ENCODE assay signal across 9 mouse cellular contexts in the genomic region with DNA sequence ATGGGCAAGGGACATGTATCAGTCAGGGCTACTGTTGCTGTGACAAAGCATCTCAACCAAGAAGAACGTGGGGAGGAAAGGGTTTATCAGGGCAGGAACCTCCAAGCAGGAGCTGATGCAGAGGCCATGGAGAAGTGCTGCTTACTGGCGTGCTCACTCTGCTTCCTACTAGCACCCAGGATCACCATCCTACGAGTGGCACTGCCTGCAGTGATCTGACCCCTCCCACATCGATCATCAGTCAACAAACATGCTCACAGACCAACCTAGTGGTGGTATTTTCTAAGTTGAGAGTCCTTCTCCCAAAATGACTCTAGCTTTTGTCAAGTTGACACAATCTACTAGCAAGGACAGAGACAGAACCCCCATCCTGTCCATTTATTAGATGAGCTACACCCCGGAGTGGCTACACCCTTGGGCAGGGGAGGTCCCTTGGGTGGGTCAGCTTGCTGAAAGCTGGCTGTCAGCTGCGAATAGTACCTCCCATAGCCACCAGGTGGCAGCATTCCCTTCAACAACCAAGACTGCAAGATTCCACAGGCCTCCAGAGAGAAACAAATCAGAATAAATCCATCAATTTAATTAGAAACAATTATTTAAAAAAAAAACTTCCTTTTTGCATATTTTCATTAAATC.
DNase-seq lines count a peak whose midpoint lies in the region; ATAC-seq and TF ChIP-seq lines count a peak whose summit lies in the region.
"Had no signal": no experiment of that assay in that cellular context is flagged by ENCODE, and none has a peak within 500 bp of the region (broad histone marks: within the 10 kb centered on the region; RNA-seq: fewer than 3 reads in every experiment).

No protein-coding gene starts in this region.

- ATAC-seq in forebrain, embryonic 15.5 days (replicated peaks): peak; percentile 66
- peak; percentile 57 to 63; a peak in 3 of 4 replicates for ATAC-seq in hematopoietic stem cell, adult 5-6 weeks (replicated peaks in 1 of 2; ENCODE audit: insufficient read depth in 1 of 2, low FRiP score in 2 of 2, low TSS enrichment in 1 of 2, low read depth in 1 of 2, poor library complexity in 2 of 2, severe bottlenecking in 2 of 2)

- no peak overlapping the region for H3K4me2 ChIP-seq in forebrain, embryonic 15.5 days (replicated peaks)

- peaks cover 5% of the 10 kb centered on the region for H3K4me1 ChIP-seq in forebrain, embryonic 15.5 days

- WGBS in forebrain, embryonic 15.5 days: 47% methylated on average over 6 of the region's 6 CpGs

- H3K36me3 ChIP-seq in forebrain, embryonic 15.5 days: no peaks in the 10 kb centered on the region
- H3K36me3 ChIP-seq: limb, embryonic 13.5 days had no signal

- peak; percentile 96 for TF ChIP-seq CTCF in layer of hippocampus, adult 2 months (conservative IDR thresholded peaks at IDR 0.05)

- H3K27ac ChIP-seq in forebrain, embryonic 15.5 days (replicated peaks): no peak overlapping the region
- H3K27ac ChIP-seq in layer of hippocampus, adult 2 months: no peak overlapping the region
- H3K27ac ChIP-seq: limb, embryonic 13.5 days had no signal

- no peak overlapping the region for H3K9ac ChIP-seq in forebrain, embryonic 15.5 days (replicated peaks)
- H3K9ac ChIP-seq: limb, embryonic 13.5 days had no signal

- H3K9me3 ChIP-seq in forebrain, embryonic 15.5 days: no peaks in the 10 kb centered on the region
- H3K9me3 ChIP-seq: limb, embryonic 13.5 days had no signal

- H3K4me3 ChIP-seq in forebrain, embryonic 15.5 days: no peak overlapping the region
- no peak overlapping the region for H3K4me3 ChIP-seq in layer of hippocampus, adult 2 months

- DNase-seq in MEL-GATA-1-ER (ENCODE audit: extremely low read depth, low read depth): peak; percentile 60
- peak; percentile 35 for DNase-seq in cerebellum, adult 11 months
- peak; percentile 32 to 75 for DNase-seq in layer of hippocampus, adult 2 months (ENCODE audit: low spot score in 2 of 2)
- DNase-seq in lung, postnatal 25 days (ENCODE audit: low spot score): peak; percentile 74
- DNase-seq in retina, embryonic 14.5 days (ENCODE audit: low spot score): peak; percentile 91
- peak; percentile 31 for DNase-seq in urinary bladder, adult 2 months (ENCODE audit: low spot score)

- no peaks in the 10 kb centered on the region for H3K27me3 ChIP-seq in forebrain, embryonic 15.5 days

Comparison
In these comparisons a context has a peak if more than half of its experiments do, and no peak if none do; other contexts are left out.
1. DNase-seq: peak in every context shown above with its lines; median percentile 91 in retina, embryonic 14.5 days; 74 in lung, postnatal 25 days; 60 in MEL-GATA-1-ER; 54 in layer of hippocampus, adult 2 months; 35 in cerebellum, adult 11 months; 31 in urinary bladder, adult 2 months.